Mouse (Mus musculus): Measurements from ENCODE around the gene Lamc3.

DNA sequence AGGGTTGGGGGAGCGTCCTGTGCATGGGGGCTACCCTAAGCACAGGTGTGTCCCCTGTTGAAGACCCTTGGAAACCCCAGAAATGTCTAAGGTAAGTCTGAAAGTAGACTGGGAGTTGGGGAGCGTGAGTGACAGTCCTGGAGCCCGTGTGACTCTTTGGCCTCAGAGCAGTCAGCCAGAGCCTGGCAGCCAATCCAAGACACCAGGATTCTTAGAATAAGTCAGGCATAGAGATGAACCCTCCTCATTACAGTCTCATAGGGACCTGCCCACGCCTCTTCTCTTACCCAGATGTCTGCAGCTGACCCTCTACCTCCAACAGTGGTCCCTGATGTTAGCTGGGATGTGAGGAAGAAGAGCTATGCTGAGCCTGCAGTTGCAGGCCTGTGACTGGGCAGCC lies 21.8 kb upstream of the Lamc3 start:
- no peak for TF ChIP-seq POLR2A (IDR thresholded peaks at IDR 0.05; ENCODE audit: insufficient read depth, low read depth, low read length)
- TF ChIP-seq CTCF (IDR thresholded peaks at IDR 0.05): no peak

Measured in heart, adult 2 months (tissue).